Mouse (Mus musculus): ENCODE results near the gene Alkbh3. TPM values are rescaled to one million over a fixed set of nuclear protein-coding genes. Genes with fewer than 3 reads are reported as not detected.

Alkbh3 gene
- total RNA-seq, 2 experiments from 2014 or later = 21.0 to 22.4 TPM

- no peak for DNase-seq (ENCODE audit: low spot score in 2 of 2)
These were observed 54.7 kb downstream of the Alkbh3 start for GRCm38 (mm10) chr2:93955886-93956285.

GRCm38 (mm10) chr2:93954781-93955578 is 55.6 kb downstream of the Alkbh3 start:
- peak in 1 of 2 experiments; percentile 58 for DNase-seq (ENCODE audit: low spot score in 2 of 2)

- DNase-seq (ENCODE audit: low spot score in 2 of 2) = no peak
These were observed 56.9 kb downstream of the Alkbh3 start for GRCm38 (mm10) chr2:93953726-93954125.

- no peak for DNase-seq (ENCODE audit: low spot score in 2 of 2)
These were observed 63.6 kb downstream of the Alkbh3 start for GRCm38 (mm10) chr2:93946976-93947375.

GRCm38 (mm10) chr2:93944855-93945254 is 65.8 kb downstream of the Alkbh3 start:
- no peak for DNase-seq (ENCODE audit: low spot score in 2 of 2)

DNA sequence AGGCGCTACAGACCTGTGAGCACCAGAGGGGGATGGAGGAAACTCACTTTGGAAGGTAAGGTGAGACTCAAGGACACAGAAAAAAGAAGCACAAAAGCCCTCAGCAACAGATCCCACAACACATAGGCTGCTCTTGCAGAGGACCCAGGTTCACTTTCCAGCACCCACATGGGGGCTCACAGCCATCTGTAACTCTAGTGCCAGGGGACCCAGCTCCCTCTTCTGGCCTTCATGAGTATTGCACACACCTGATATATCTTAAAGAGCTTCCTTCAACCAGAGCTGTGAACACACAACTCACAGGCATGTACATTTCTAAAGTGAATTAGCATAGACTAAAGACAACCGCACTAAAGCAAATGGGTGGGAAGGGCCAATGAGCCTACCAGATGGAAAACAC is 66.5 kb downstream of the Alkbh3 start:
- DNase-seq (ENCODE audit: low spot score in 2 of 2) = no peak

DNA sequence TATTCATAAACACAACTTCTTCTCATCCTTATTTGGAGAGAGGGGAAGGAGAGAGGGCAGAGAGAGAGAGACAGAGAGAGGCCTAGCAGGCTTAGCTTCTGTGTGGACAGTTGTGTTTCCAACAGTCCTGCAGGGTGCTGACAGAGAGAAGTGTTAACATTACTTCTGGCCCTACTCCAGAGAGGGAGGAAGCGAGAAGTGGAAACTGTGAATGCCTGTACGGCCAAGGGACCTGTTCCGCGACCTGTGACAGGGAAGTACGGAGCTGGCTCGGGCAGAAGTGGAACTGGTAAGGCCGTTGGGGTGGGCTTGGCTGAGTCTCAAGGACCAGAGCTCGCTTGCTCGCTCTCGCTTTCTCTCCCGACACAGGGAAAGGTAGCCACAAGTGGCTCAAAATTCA is 68.9 kb downstream of the Alkbh3 start:
- DNase-seq (ENCODE audit: low spot score in 2 of 2) = no peak

- no peak for DNase-seq (ENCODE audit: low spot score in 2 of 2)
These were observed 72.1 kb downstream of the Alkbh3 start for GRCm38 (mm10) chr2:93938534-93938933.

Other genes starting within 250 kb of the Alkbh3 start
- gene Ext2, start 188.2 kb downstream of the Alkbh3 start, total RNA-seq (2021) = 10 to 100 TPM; 46.4 to 46.8 TPM
- 1 to 10 TPM; 3.0 to 3.7 TPM for gene Accs, start 160.9 kb downstream of the Alkbh3 start, total RNA-seq (2021)
- gene Accsl, start 141.7 kb downstream of the Alkbh3 start, total RNA-seq (2021) = not detected
- gene Gm13889, start 53.6 kb downstream of the Alkbh3 start, total RNA-seq (2021) = 10 to 100 TPM; 54.8 to 57.3 TPM
- gene Gm27027, start 14.5 kb downstream of the Alkbh3 start, total RNA-seq (2021) = not detected
- 10 to 100 TPM; 64.8 to 70.2 TPM for gene Hsd17b12, start 147.2 kb upstream of the Alkbh3 start, total RNA-seq (2021)

Data from layer of hippocampus, adult 18-20 months (tissue).